Mouse (Mus musculus) hindbrain, embryonic 11.5 days (tissue): ENCODE measurements around the gene Larp4. TPM values are rescaled to one million over a fixed set of nuclear protein-coding genes. Genes with fewer than 3 reads are reported as not detected.
"Not testable (repeated sequence)": the region's sequence is repeated elsewhere in the genome, so short reads cannot be mapped to it uniquely, and the experiment has no call there.

Experiments
- ATAC-seq: fragments of 200-750 bp; cut with Nextera tagmentation; 2 replicates; pipeline ENCODE4 v1.8.0; 2017; ENCODE audit warnings: mild to moderate bottlenecking, moderate TSS enrichment, moderate library complexity; ENCODE audit not compliant: low FRiP score
- DNase-seq: peaks from one replicate; pipeline ENCODE4 v3.0.0-alpha.2; 2015; ENCODE audit warnings: low spot score
- H3K27ac ChIP-seq: fragments of 300-500 bp; sonication (generic); 2 replicates; pipeline ENCODE4 v1.5.1; 2014; ENCODE audit warnings: mild to moderate bottlenecking, low read depth, low read length
- H3K27me3 ChIP-seq: fragments of 300-500 bp; sonication (generic); 2 replicates; pipeline ENCODE4 v1.6.1; 2014; ENCODE audit warnings: mild to moderate bottlenecking, low read length, moderate library complexity, mixed read lengths; ENCODE audit not compliant: control insufficient read depth, insufficient read depth
- H3K36me3 ChIP-seq: fragments of 300-500 bp; sonication (generic); 2 replicates; pipeline ENCODE4 v1.6.1; 2014; ENCODE audit warnings: mild to moderate bottlenecking, low read length, moderate library complexity, mixed read lengths; ENCODE audit not compliant: control insufficient read depth, insufficient read depth
- H3K4me1 ChIP-seq: fragments of 300-500 bp; sonication (generic); replicated peaks from 2 replicates; pipeline ENCODE4 v1.6.1; 2014; ENCODE audit warnings: low read length, mixed read lengths; ENCODE audit not compliant: control insufficient read depth, insufficient read depth
- H3K4me2 ChIP-seq: fragments of 300-500 bp; sonication (generic); replicated peaks from 2 replicates; pipeline ENCODE4 v1.6.1; 2014; ENCODE audit warnings: mild to moderate bottlenecking, low read depth, low read length
- H3K4me3 ChIP-seq: fragments of 300-500 bp; sonication (generic); 2 replicates; pipeline ENCODE4 v1.5.1; 2014; ENCODE audit warnings: low read depth, low read length
- H3K9ac ChIP-seq: fragments of 300-500 bp; sonication (generic); 2 replicates; pipeline ENCODE4 v1.6.1; 2014; ENCODE audit warnings: low read depth, low read length
- H3K9me3 ChIP-seq: fragments of 300-500 bp; sonication (generic); 2 replicates; pipeline ENCODE4 v1.6.1; 2016; ENCODE audit warnings: low read length; ENCODE audit not compliant: control insufficient read depth
- WGBS: fragments of 180-500 bp; shearing (Covaris S2); extraction: QIAGEN DNeasy Blood & Tissue Kit; methylation state at CpG from one replicate; pipeline ENCODE4 v1.1.7; 2014; 5-methylcytosine and 5-hydroxymethylcytosine counted together
- polyA plus RNA-seq: library from polyadenylated mRNA; unstranded; fragments of >200 nt; fragmentation: Nextera tagmentation; extraction: Ambion mirVana; gene quantifications from 2 replicates; pipeline ENCODE4 v1.2.1, GENCODE M21; 2014

Larp4 gene
- 34.2 and 38.8 TPM in 2 replicates for polyA plus RNA-seq

- H3K4me3 ChIP-seq, H3K9ac ChIP-seq, ATAC-seq, H3K27ac ChIP-seq, H3K4me2 ChIP-seq, DNase-seq, H3K4me1 ChIP-seq, H3K9me3 ChIP-seq, H3K27me3 ChIP-seq, H3K36me3 ChIP-seq: not testable (repeated sequence)
- WGBS = 92% methylated on average over 6 of the region's 6 CpGs
Measured at GRCm38 (mm10) chr15:99969765-99970164, at the start of gene Larp4. Gene Larp4 (plus strand): TSS chr15:99970065.

GRCm38 (mm10) chr15:99931231-99931630 lies 38.6 kb upstream of the Larp4 start:
- Histone ChIP-seq H3K27ac (no peak overlapping the region), H3K9ac (no peak overlapping the region), H3K4me3 (no peak overlapping the region), H3K4me2 (no peak overlapping the region), H3K9me3 (no peaks in the 10 kb centered on the region), H3K27me3 (no peaks in the 10 kb centered on the region), H3K36me3 (no peaks in the 10 kb centered on the region), H3K4me1 (no peaks in the 10 kb centered on the region)
- ATAC-seq (no peak), DNase-seq (no peak)
- 86% methylated on average over 8 of the region's 8 CpGs for WGBS

GRCm38 (mm10) chr15:99934501-99934900 lies 35.4 kb upstream of the Larp4 start:
- no peak for DNase-seq
- H3K4me1 ChIP-seq = no peaks in the 10 kb centered on the region
- H3K27me3 ChIP-seq = no peaks in the 10 kb centered on the region
- H3K36me3 ChIP-seq = no peaks in the 10 kb centered on the region
- no peak overlapping the region for H3K4me2 ChIP-seq
- no peak for ATAC-seq
- no peak overlapping the region for H3K9ac ChIP-seq
- no peak overlapping the region for H3K27ac ChIP-seq
- no peak overlapping the region for H3K4me3 ChIP-seq
- 41% methylated on average over 1 of the region's 1 CpGs for WGBS
- no peaks in the 10 kb centered on the region for H3K9me3 ChIP-seq

GRCm38 (mm10) chr15:99936659-99937058 lies 33.2 kb upstream of the Larp4 start:
- H3K9ac ChIP-seq = no peak overlapping the region
- no peaks in the 10 kb centered on the region for H3K27me3 ChIP-seq
- DNase-seq (no peak), ATAC-seq (no peak)
- no peaks in the 10 kb centered on the region for H3K4me1 ChIP-seq
- H3K27ac ChIP-seq = no peak overlapping the region
- no peaks in the 10 kb centered on the region for H3K9me3 ChIP-seq
- 94% methylated on average over 3 of the region's 3 CpGs for WGBS
- H3K4me3 ChIP-seq = no peak overlapping the region
- no peaks in the 10 kb centered on the region for H3K36me3 ChIP-seq
- H3K4me2 ChIP-seq = no peak overlapping the region

GRCm38 (mm10) chr15:99937841-99938240 lies 32.0 kb upstream of the Larp4 start:
- ATAC-seq = no peak
- Histone ChIP-seq H3K36me3 (no peaks in the 10 kb centered on the region), H3K4me2 (no peak overlapping the region), H3K9ac (no peak overlapping the region), H3K27ac (no peak overlapping the region), H3K27me3 (no peaks in the 10 kb centered on the region), H3K9me3 (no peaks in the 10 kb centered on the region), H3K4me3 (no peak overlapping the region), H3K4me1 (no peaks in the 10 kb centered on the region)
- 83% methylated on average over 8 of the region's 8 CpGs for WGBS
- DNase-seq = no peak

GRCm38 (mm10) chr15:99940426-99940825 lies 29.4 kb upstream of the Larp4 start:
- Histone ChIP-seq H3K4me1 (no peaks in the 10 kb centered on the region), H3K4me3 (no peak overlapping the region), H3K27ac (no peak overlapping the region), H3K27me3 (no peaks in the 10 kb centered on the region), H3K9ac (no peak overlapping the region), H3K36me3 (no peaks in the 10 kb centered on the region), H3K9me3 (no peaks in the 10 kb centered on the region), H3K4me2 (no peak overlapping the region)
- no peak for ATAC-seq
- no peak for DNase-seq
- 50% methylated on average over 2 of the region's 2 CpGs for WGBS

- Histone ChIP-seq H3K27me3 (no peaks in the 10 kb centered on the region), H3K9ac (no peak overlapping the region), H3K4me1 (no peaks in the 10 kb centered on the region), H3K4me3 (no peak overlapping the region), H3K4me2 (no peak overlapping the region), H3K27ac (no peak overlapping the region), H3K9me3 (no peaks in the 10 kb centered on the region), H3K36me3 (no peaks in the 10 kb centered on the region)
- no peak for DNase-seq
- ATAC-seq = no peak
- WGBS = 81% methylated on average over 4 of the region's 4 CpGs
Measured at GRCm38 (mm10) chr15:99940970-99941630, 28.8 kb upstream of the Larp4 start.

GRCm38 (mm10) chr15:99955324-99955723 lies 14.5 kb upstream of the Larp4 start:
- no peak overlapping the region for H3K4me3 ChIP-seq
- no peaks in the 10 kb centered on the region for H3K36me3 ChIP-seq
- H3K4me2 ChIP-seq = no peak overlapping the region
- H3K9ac ChIP-seq = no peak overlapping the region
- no peaks in the 10 kb centered on the region for H3K9me3 ChIP-seq
- no peak for ATAC-seq
- DNase-seq = no peak
- 81% methylated on average over 4 of the region's 4 CpGs for WGBS
- H3K27me3 ChIP-seq = no peaks in the 10 kb centered on the region
- no peaks in the 10 kb centered on the region for H3K4me1 ChIP-seq
- no peak overlapping the region for H3K27ac ChIP-seq

GRCm38 (mm10) chr15:99965103-99965775 lies 4.6 kb upstream of the Larp4 start:
- 87% methylated on average over 8 of the region's 8 CpGs for WGBS
- no peak for DNase-seq
- H3K27me3 ChIP-seq = no peaks in the 10 kb centered on the region
- no peaks in the 10 kb centered on the region for H3K4me1 ChIP-seq
- H3K36me3 ChIP-seq = no peaks in the 10 kb centered on the region
- H3K27ac ChIP-seq = no peak overlapping the region
- ATAC-seq = no peak
- no peak overlapping the region for H3K4me3 ChIP-seq
- no peak overlapping the region for H3K9ac ChIP-seq
- H3K4me2 ChIP-seq = no peak overlapping the region
- H3K9me3 ChIP-seq = no peaks in the 10 kb centered on the region
